Mouse (Mus musculus): Measurements from ENCODE around the gene Plekhs1.
"Not testable (repeated sequence)": the region's sequence is repeated elsewhere in the genome, so short reads cannot be mapped to it uniquely, and the experiment has no call there.

The Plekhs1 gene

GRCm38 (mm10) chr19:56513527-56513926 lies 52.1 kb downstream of the Plekhs1 start:
- not testable (repeated sequence) for DNase-seq (ENCODE audit: low read depth in 2 of 2, low spot score in 2 of 2)

- not testable (repeated sequence) for DNase-seq (ENCODE audit: low read depth in 2 of 2, low spot score in 2 of 2)
Observed at GRCm38 (mm10) chr19:56519408-56519807, 58.0 kb downstream of the Plekhs1 start.

GRCm38 (mm10) chr19:56530529-56530928 lies 69.1 kb downstream of the Plekhs1 start:
- not testable (repeated sequence) for DNase-seq (ENCODE audit: low read depth in 2 of 2, low spot score in 2 of 2)

GRCm38 (mm10) chr19:56531251-56531650 lies 69.8 kb downstream of the Plekhs1 start:
- no peak for DNase-seq (ENCODE audit: low read depth in 2 of 2, low spot score in 2 of 2)

- DNase-seq (ENCODE audit: low read depth in 2 of 2, low spot score in 2 of 2), result no peak
Observed at GRCm38 (mm10) chr19:56533291-56534071, 72.0 kb downstream of the Plekhs1 start.

- DNase-seq (ENCODE audit: low read depth in 2 of 2, low spot score in 2 of 2), result no peak
Observed at GRCm38 (mm10) chr19:56534337-56534736, 72.9 kb downstream of the Plekhs1 start.

- no peak for DNase-seq (ENCODE audit: low read depth in 2 of 2, low spot score in 2 of 2)
Observed at GRCm38 (mm10) chr19:56535064-56535463, 73.6 kb downstream of the Plekhs1 start.

GRCm38 (mm10) chr19:56535765-56536164 lies 74.3 kb downstream of the Plekhs1 start:
- DNase-seq (ENCODE audit: low read depth in 2 of 2, low spot score in 2 of 2), result no peak
